Mouse (Mus musculus): ENCODE measurements around the gene Anxa7.

The Anxa7 gene

GRCm38 (mm10) chr14:20432420-20432819 is 47.5 kb downstream of the Anxa7 start:
- no peak for DNase-seq (ENCODE audit: low read depth)

GRCm38 (mm10) chr14:20431726-20432125 is 48.2 kb downstream of the Anxa7 start:
- DNase-seq (ENCODE audit: low read depth), result peak; percentile 85

GRCm38 (mm10) chr14:20429833-20430232 is 50.1 kb downstream of the Anxa7 start:
- peak; percentile 79 for DNase-seq (ENCODE audit: low read depth)

- DNase-seq (ENCODE audit: low read depth), result no peak
Observed at GRCm38 (mm10) chr14:20428593-20428992, 51.3 kb downstream of the Anxa7 start.

GRCm38 (mm10) chr14:20423046-20423445 is 56.9 kb downstream of the Anxa7 start:
- no peak for DNase-seq (ENCODE audit: low read depth)

GRCm38 (mm10) chr14:20422257-20422656 is 57.7 kb downstream of the Anxa7 start:
- no peak for DNase-seq (ENCODE audit: low read depth)
